Mouse (Mus musculus) central nervous system, embryonic 18 days (tissue): ENCODE data around the gene Ilvbl. TPM values are rescaled to one million over a fixed set of nuclear protein-coding genes. Genes with fewer than 3 reads are reported as not detected.

ENCODE experiments used
- polyA plus RNA-seq: library from polyadenylated mRNA; depleted of rRNA; stranded (reverse); fragments of >200 nt; gene quantifications from 2 replicates; pipeline ENCODE4 v1.2.3, GENCODE M21; 2012; rRNA removed

The Ilvbl gene
- 52.0 and 57.1 TPM in 2 replicates for polyA plus RNA-seq

DNA sequence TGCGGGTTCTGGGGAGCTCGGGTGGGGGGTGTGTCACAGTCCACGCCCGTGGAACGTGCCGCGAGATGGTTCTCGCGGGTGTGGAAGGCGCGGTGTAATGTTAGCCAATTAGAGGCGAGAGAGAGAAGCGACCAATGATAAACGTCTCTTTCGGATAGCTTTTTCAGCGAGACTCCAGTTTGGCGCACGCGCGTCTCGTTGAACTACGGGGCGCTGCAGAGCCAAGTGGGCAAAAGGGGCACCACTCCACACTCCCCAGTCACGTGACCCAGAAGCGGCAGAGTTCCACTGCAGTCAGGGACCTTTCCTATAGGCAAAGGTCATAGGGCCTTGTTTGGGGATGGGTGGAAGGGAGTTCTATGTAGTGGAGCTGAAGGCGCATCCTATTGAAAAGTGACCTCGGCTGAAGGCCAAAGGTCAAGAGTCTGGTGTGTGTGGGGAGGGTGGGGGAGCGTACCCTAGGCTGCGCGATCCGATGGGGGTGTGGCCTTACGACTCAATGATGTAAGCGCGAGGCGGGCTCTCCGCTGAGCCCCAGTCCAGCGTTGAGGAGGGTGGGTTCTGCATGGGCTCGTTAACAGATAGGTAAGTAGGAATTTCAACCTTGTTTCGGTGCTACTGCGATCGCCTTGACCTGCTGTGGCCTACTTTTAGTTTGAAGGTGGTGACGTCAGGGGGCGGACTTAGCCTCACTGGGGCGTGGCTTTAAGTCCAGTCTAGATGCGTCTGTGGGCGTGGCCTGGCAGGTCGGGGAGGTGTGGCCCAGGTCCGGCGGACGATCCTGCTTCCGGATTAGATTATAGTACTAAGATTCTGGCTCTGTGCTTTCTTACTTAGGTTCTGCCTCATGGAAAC, at the start of gene Ilvbl:
Gene Ilvbl (plus strand): TSS at position 97 of the 855 bp plus-strand sequence.

DNA sequence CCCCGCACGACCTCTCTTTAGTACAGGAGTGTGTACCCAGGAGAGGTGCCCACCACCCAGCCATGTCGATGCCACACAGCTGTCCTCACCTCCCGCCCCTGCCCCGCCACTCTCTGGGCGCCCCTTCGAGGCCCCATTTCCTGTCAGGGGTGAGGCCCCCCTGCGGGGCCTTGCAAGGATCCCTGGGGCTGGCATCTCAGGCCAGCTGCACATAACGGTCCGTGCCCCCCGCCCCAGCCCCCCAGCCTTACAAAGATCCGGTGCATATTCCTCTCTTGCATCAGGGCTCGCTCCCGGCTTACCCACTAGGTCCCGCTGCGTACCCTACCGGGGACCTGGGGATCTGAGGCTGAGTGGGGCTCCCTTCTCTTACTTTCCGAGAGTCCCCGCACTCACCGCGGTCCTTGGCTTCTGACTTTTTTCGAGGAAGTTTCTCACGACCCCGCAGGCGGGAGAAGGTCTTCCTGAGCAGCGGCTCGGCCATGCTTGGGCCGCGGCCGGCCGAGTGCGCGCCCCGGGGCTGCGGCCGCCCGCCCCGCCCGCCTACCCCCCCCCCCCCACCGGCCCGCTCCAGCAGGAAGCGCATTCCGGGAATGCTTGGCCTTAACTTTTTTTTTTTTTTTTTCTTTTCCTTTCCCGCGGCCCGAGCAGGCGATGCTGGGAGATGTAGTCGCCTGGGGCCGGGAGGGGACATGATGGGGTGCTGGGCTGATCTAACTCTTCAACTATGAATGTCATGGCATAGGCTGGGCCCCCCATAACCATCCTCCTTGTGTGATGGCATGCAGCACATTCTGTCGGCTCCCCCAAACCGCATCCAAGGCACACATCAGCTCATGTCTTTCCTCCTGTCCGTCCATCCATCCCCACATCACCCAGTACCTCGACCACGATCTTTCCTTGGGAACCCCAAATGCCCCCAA, 17.5 kb downstream of the Ilvbl start, which contains the start of gene Syde1:
Gene Syde1 (minus strand): TSS at position 559 of the 923 bp plus-strand sequence.

DNA sequence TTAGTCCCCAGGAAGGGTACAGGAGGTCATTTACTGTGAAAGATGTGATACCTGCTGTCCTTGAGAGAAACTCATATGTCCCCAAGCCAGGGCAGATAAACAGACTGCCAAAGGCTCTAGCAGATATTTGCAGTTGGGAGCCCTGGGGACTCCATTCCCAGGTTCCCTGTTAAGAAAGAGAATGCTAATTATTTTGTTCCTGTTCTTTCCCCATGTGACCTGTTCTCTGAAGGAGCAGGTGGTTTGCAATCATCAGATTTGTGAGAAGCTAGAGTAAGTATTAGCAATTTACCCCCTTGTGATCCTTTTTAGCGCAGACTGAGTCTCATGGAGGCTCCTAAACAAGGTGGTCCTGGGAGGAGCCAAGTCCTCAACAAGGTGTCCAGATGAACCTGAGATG, 43.8 kb downstream of the Ilvbl start, which contains the start of gene Olfr1357:
Gene Olfr1357 (minus strand): TSS at position 101 of the 400 bp plus-strand sequence.

Other genes starting within 250 kb of the Ilvbl start
- gene Agpat3, start 221.9 kb upstream of the Ilvbl start, polyA plus RNA-seq = 88.8 and 92.3 TPM in 2 replicates
- gene Rrp1, start 161.3 kb upstream of the Ilvbl start, polyA plus RNA-seq = 378 and 403 TPM in 2 replicates
- gene Cstb, start 148.7 kb upstream of the Ilvbl start, polyA plus RNA-seq = 80.4 and 81.9 TPM in 2 replicates
- gene Pdxk, start 109.4 kb upstream of the Ilvbl start, polyA plus RNA-seq = 26.5 and 26.7 TPM in 2 replicates
- gene Olfr1358, start 56.9 kb upstream of the Ilvbl start, polyA plus RNA-seq = not detected in 2 replicates
- gene Syde1, start 17.6 kb downstream of the Ilvbl start, polyA plus RNA-seq = 4.5 and 5.3 TPM in 2 replicates
- not detected in 2 replicates for gene Olfr1357, start 43.7 kb downstream of the Ilvbl start, polyA plus RNA-seq
- not detected in 2 replicates for gene Casp14, start 143.9 kb downstream of the Ilvbl start, polyA plus RNA-seq
- gene Ccdc105, start 178.7 kb downstream of the Ilvbl start, polyA plus RNA-seq = 0.04 and 0.05 TPM in 2 replicates
- gene Slc1a6, start 206.2 kb downstream of the Ilvbl start, polyA plus RNA-seq = 28.6 and 31.3 TPM in 2 replicates